In the genomic region with DNA sequence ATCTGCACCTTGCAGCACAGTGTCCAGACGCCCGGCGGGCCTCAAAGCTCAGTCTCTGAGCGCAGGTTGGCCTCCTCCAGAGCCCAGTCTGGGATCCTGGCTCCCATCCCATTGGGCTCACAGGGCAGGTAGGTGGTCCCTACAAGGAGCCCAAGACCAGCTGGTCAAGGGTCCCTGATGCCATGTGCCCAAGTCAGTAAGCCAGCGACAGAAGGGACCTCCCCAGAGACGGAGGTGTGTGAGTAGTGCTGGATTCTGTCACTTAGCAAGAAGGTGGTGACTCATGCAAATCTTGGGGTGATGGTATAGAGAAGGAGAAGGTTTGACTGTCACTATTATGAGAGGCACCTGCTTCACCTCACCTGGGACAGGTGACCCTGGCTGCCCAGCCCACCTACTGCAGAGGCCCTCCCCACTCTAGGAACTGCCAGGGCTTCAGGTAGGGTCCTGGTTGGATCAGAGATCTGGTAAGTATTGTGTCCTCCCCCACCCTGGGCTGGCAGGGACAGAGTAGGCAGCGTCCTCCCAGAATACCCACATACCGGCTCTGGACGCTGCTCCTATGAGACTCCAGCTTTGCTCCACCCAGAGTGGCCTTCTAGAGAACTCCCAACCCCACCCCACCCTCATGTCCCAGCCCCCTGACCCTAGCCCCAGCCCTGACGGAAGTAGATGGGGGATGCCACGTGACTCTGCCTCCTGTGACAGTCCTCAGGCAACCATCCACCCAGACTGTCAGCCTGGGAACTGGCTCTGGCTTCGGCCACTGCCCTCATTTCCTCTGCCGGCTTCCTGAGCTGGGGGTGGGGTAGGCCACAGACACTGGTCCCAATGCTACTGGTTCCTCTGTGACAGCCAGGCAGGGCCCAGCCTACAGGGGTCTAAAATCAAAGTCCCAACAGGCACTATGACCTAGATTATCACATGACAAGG, we compare ENCODE assay signal across 8 mouse cellular contexts. TPM values are rescaled to one million over a fixed set of nuclear protein-coding genes. Genes with fewer than 3 reads are reported as not detected.
A peak's percentile ranks its signal among the peaks of the same experiment; 100 is the strongest.
DNase-seq lines count a peak whose midpoint lies in the region; ATAC-seq and TF ChIP-seq lines count a peak whose summit lies in the region.

No protein-coding gene starts in this region.

- TF ChIP-seq CTCF in liver, adult 2 months (IDR thresholded peaks at IDR 0.05; ENCODE audit: low read depth, low read length) = no peak

- DNase-seq in adrenal gland, adult (ENCODE audit: inconsistent age in 2 of 2, low spot score in 1 of 2) = peak; percentile 81 to 87
- DNase-seq in adrenal gland, postnatal 4 days (ENCODE audit: low spot score in 2 of 2) = no peak
- peak; percentile 96 for DNase-seq in 416B (ENCODE audit: low read depth)
- peak; percentile 48 for DNase-seq in embryonic facial prominence, embryonic 14.5 days (ENCODE audit: low spot score)
- DNase-seq in liver, adult 2 months (ENCODE audit: extremely low read depth, low read depth, low spot score) = peak; percentile 55
- no peak for DNase-seq in testis, postnatal 14 days (ENCODE audit: low spot score)

- H3K4me2 ChIP-seq in embryonic facial prominence, embryonic 14.5 days (ENCODE audit: low read depth, low read length) = no peak overlapping the region

- peaks cover 4% of the 10 kb centered on the region; the same call in 1 of the 2 replicates for H3K27me3 ChIP-seq in embryonic facial prominence, embryonic 14.5 days (replicated peaks; ENCODE audit: control insufficient read depth, insufficient read depth, low read length)
- peaks cover 3% of the 10 kb centered on the region; the same call in 1 of the 2 replicates for H3K27me3 ChIP-seq in liver, adult 2 months (ENCODE audit: control insufficient read depth, insufficient read depth, low read length)

- no peaks in the 10 kb centered on the region for H3K79me2 ChIP-seq in liver, adult 2 months (ENCODE audit: control insufficient read depth, insufficient read depth, low read length)

- H3K9me3 ChIP-seq in embryonic facial prominence, embryonic 14.5 days (ENCODE audit: control insufficient read depth, low read length) = no peaks in the 10 kb centered on the region

- peaks cover 6% of the 10 kb centered on the region for H3K4me1 ChIP-seq in embryonic facial prominence, embryonic 14.5 days (ENCODE audit: control insufficient read depth, insufficient read depth, low read length)
- peaks cover 3% of the 10 kb centered on the region; the same call in 1 of the 2 replicates for H3K4me1 ChIP-seq in liver, adult 2 months (ENCODE audit: control insufficient read depth, insufficient read depth, low read length)

- no peak for ATAC-seq in embryonic facial prominence, embryonic 14.5 days (ENCODE audit: low read depth)
- peak; percentile 65 to 68 for ATAC-seq in hematopoietic stem cell, adult 5-6 weeks (replicated peaks in 1 of 2; ENCODE audit: insufficient read depth in 1 of 2, low FRiP score in 2 of 2, low TSS enrichment in 1 of 2, low read depth in 1 of 2, poor library complexity in 2 of 2, severe bottlenecking in 2 of 2)
- ATAC-seq in monocyte, adult 5-6 weeks (replicated peaks; ENCODE audit: insufficient number of reproducible peaks, low FRiP score, low TSS enrichment, poor library complexity, severe bottlenecking) = peak; percentile 74

- no peak overlapping the region for H3K9ac ChIP-seq in embryonic facial prominence, embryonic 14.5 days (ENCODE audit: low read depth, low read length)
- peak overlapping the region; percentile 45 for H3K9ac ChIP-seq in liver, adult 2 months (ENCODE audit: low read depth, low read length)

- H3K27ac ChIP-seq in embryonic facial prominence, embryonic 14.5 days (replicated peaks; ENCODE audit: low read depth, low read length) = no peak overlapping the region
- peak overlapping the region; percentile 65 for H3K27ac ChIP-seq in liver, adult 2 months (replicated peaks; ENCODE audit: insufficient read depth, low read depth, low read length)

- no peak overlapping the region for H3K4me3 ChIP-seq in embryonic facial prominence, embryonic 14.5 days (ENCODE audit: low read depth, low read length)
- peak overlapping the region; percentile 54 for H3K4me3 ChIP-seq in liver, adult 2 months (ENCODE audit: insufficient read depth, low read depth, low read length)

- WGBS in embryonic facial prominence, embryonic 14.5 days = 61% methylated on average over 12 of the region's 13 CpGs
- WGBS in liver, adult 2 months = 70% methylated on average over 13 of the region's 13 CpGs

- no peak for TF ChIP-seq POLR2A in liver, adult 2 months (IDR thresholded peaks at IDR 0.05; ENCODE audit: extremely low read depth, insufficient read depth, low read length)

- H3K36me3 ChIP-seq in embryonic facial prominence, embryonic 14.5 days (ENCODE audit: control insufficient read depth, insufficient read depth, low read length) = no peaks in the 10 kb centered on the region
- H3K36me3 ChIP-seq in liver, adult 2 months (ENCODE audit: control insufficient read depth, insufficient read depth, low read length) = no peaks in the 10 kb centered on the region

RNA-seq across cellular contexts. Expression of gene Aatk, which starts 5.5 kb away (rescaled TPM):
- total RNA-seq in adrenal gland, postnatal 4 days (2021) = 10 to 100 TPM; 30.1 to 30.9 TPM
- polyA plus RNA-seq in embryonic facial prominence, embryonic 14.5 days (2014; fragmentation: Nextera tagmentation; extraction: Ambion mirVana) = 8.7 and 10.8 TPM in 2 replicates
- total RNA-seq in hematopoietic stem cell, adult 5-6 weeks (2017) = 0.40 and 1.6 TPM in 2 replicates
- 1.0 and 1.2 TPM in 2 replicates for total RNA-seq in liver, adult 2 months (2014; rRNA removed)
- polyA plus RNA-seq in liver, adult 2 months (2012; rRNA removed) = 2.0 and 2.6 TPM in 2 replicates
- 0.21 to 0.29 TPM (median 0.29 TPM) in 3 replicates for total RNA-seq in monocyte, adult 5-6 weeks (2017)

RNA-seq across cellular contexts. Expression of gene Cep131, which starts 45.2 kb away (rescaled TPM):
- 100 to 1,000 TPM; 247 to 275 TPM for total RNA-seq in adrenal gland, postnatal 4 days (2021)
- 23.7 and 28.2 TPM in 2 replicates for polyA plus RNA-seq in embryonic facial prominence, embryonic 14.5 days (2014; fragmentation: Nextera tagmentation; extraction: Ambion mirVana)
- 22.5 and 25.5 TPM in 2 replicates for total RNA-seq in hematopoietic stem cell, adult 5-6 weeks (2017)
- total RNA-seq in liver, adult 2 months (2014; rRNA removed) = 1.9 and 2.2 TPM in 2 replicates
- 2.3 and 2.8 TPM in 2 replicates for polyA plus RNA-seq in liver, adult 2 months (2012; rRNA removed)
- 2.9 to 9.1 TPM (median 8.3 TPM) in 3 replicates for total RNA-seq in monocyte, adult 5-6 weeks (2017)

RNA-seq across cellular contexts. Expression of gene Tepsin, which starts 57.1 kb away (rescaled TPM):
- total RNA-seq in adrenal gland, postnatal 4 days (2021) = 10 to 100 TPM; 14.8 to 16.9 TPM
- polyA plus RNA-seq in embryonic facial prominence, embryonic 14.5 days (2014; fragmentation: Nextera tagmentation; extraction: Ambion mirVana) = 13.1 and 14.1 TPM in 2 replicates
- 8.4 and 9.6 TPM in 2 replicates for total RNA-seq in hematopoietic stem cell, adult 5-6 weeks (2017)
- total RNA-seq in liver, adult 2 months (2014; rRNA removed) = 4.6 and 7.4 TPM in 2 replicates
- polyA plus RNA-seq in liver, adult 2 months (2012; rRNA removed) = 16.5 and 24.9 TPM in 2 replicates
- total RNA-seq in monocyte, adult 5-6 weeks (2017) = 13.9 to 20.6 TPM (median 17.0 TPM) in 3 replicates

RNA-seq across cellular contexts. Expression of gene Ndufaf8, which starts 57.3 kb away (rescaled TPM):
- 10 to 100 TPM; 50.2 to 53.5 TPM for total RNA-seq in adrenal gland, postnatal 4 days (2021)
- 76.4 and 88.7 TPM in 2 replicates for polyA plus RNA-seq in embryonic facial prominence, embryonic 14.5 days (2014; fragmentation: Nextera tagmentation; extraction: Ambion mirVana)
- total RNA-seq in hematopoietic stem cell, adult 5-6 weeks (2017) = 13.4 and 17.9 TPM in 2 replicates
- 13.7 and 19.9 TPM in 2 replicates for total RNA-seq in liver, adult 2 months (2014; rRNA removed)
- polyA plus RNA-seq in liver, adult 2 months (2012; rRNA removed) = 55.4 and 59.8 TPM in 2 replicates
- total RNA-seq in monocyte, adult 5-6 weeks (2017) = 21.0 to 40.3 TPM (median 25.7 TPM) in 3 replicates

Comparison
In these comparisons a context has a peak if more than half of its experiments do, and no peak if none do; other contexts are left out.
1. DNase-seq: peak in adrenal gland, adult (2 of 2), 416B (single experiment), embryonic facial prominence, embryonic 14.5 days (single experiment) and liver, adult 2 months (single experiment); none in adrenal gland, postnatal 4 days (0 of 2) and testis, postnatal 14 days (single experiment).
2. RNA of gene Aatk, which starts 5.5 kb away (total RNA-seq): 30.1 to 30.9 TPM in adrenal gland, postnatal 4 days; 1.0 to 1.2 TPM in liver, adult 2 months, 0.40 to 1.6 TPM in hematopoietic stem cell, adult 5-6 weeks and 0.21 to 0.29 TPM in monocyte, adult 5-6 weeks; every median in the first group is over 10 times any median in the second.